Mouse (Mus musculus) midbrain, postnatal 0 days (tissue): ENCODE measurements around the gene Znrd1. TPM values are rescaled to one million over a fixed set of nuclear protein-coding genes. Genes with fewer than 3 reads are reported as not detected.

Source experiments
- ATAC-seq: fragments of 200-750 bp; cut with Nextera tagmentation; 2 replicates; pipeline ENCODE4 v1.8.0; 2017; ENCODE audit warnings: moderate number of reproducible peaks, mild to moderate bottlenecking, moderate TSS enrichment, moderate library complexity; ENCODE audit not compliant: low FRiP score
- DNase-seq: peaks from one replicate; pipeline ENCODE4 v3.0.0-alpha.2; 2015; ENCODE audit warnings: low spot score
- H3K27ac ChIP-seq: fragments of 300-500 bp; sonication (generic); 2 replicates; pipeline ENCODE4 v1.5.1; 2014; ENCODE audit warnings: low read depth, mild to moderate bottlenecking, low read length, mixed read lengths
- H3K27me3 ChIP-seq: fragments of 300-500 bp; sonication (generic); 2 replicates; pipeline ENCODE4 v1.6.1; 2014; ENCODE audit warnings: low read length, control low read depth, mixed read lengths; ENCODE audit not compliant: insufficient read depth
- H3K36me3 ChIP-seq: fragments of 300-500 bp; sonication (generic); 2 replicates; pipeline ENCODE4 v1.6.1; 2014; ENCODE audit warnings: low read length, control low read depth, mixed read lengths; ENCODE audit not compliant: insufficient read depth
- H3K4me1 ChIP-seq: fragments of 300-500 bp; sonication (generic); 2 replicates; pipeline ENCODE4 v1.6.1; 2014; ENCODE audit warnings: mild to moderate bottlenecking, control low read depth, antibody characterized with exemption, low read length, mixed read lengths; ENCODE audit not compliant: insufficient read depth
- H3K4me2 ChIP-seq: fragments of 300-500 bp; sonication (generic); 2 replicates; pipeline ENCODE4 v1.6.1; 2014; ENCODE audit warnings: low read depth, mild to moderate bottlenecking, low read length, mixed read lengths; ENCODE audit not compliant: poor library complexity, severe bottlenecking
- H3K4me3 ChIP-seq: fragments of 300-500 bp; sonication (generic); 2 replicates; pipeline ENCODE4 v1.5.1; 2014; ENCODE audit warnings: low read depth, mild to moderate bottlenecking, low read length, moderate library complexity
- H3K9ac ChIP-seq: fragments of 300-500 bp; sonication (generic); replicated peaks from 2 replicates; pipeline ENCODE4 v1.6.1; 2014; ENCODE audit warnings: mild to moderate bottlenecking, low read length, moderate library complexity, mixed read lengths; ENCODE audit not compliant: poor library complexity, severe bottlenecking
- H3K9me3 ChIP-seq: fragments of 300-500 bp; sonication (generic); 2 replicates; pipeline ENCODE4 v1.6.1; 2016; ENCODE audit warnings: low read length, control low read depth
- CTCF ChIP-seq: IDR thresholded peaks from 2 replicates; pipeline ENCODE4 v1.5.1; 2016; ENCODE audit warnings: antibody characterized with exemption, mild to moderate bottlenecking
- whole genome bisulfite sequencing: fragments of 180-500 bp; shearing (Covaris S2); extraction: QIAGEN DNeasy Blood & Tissue Kit; methylation state at CpG from one replicate; pipeline ENCODE4 v1.1.7; 2014; 5-methylcytosine and 5-hydroxymethylcytosine counted together
- polyA plus RNA-seq: library from polyadenylated mRNA; unstranded; fragments of >200 nt; fragmentation: Nextera tagmentation; extraction: Ambion mirVana; gene quantifications from 2 replicates; pipeline ENCODE4 v1.2.1, GENCODE M21; 2015
- total RNA-seq: library from RNA; depleted of rRNA; stranded (reverse); fragments of >200 nt; gene quantifications from 2 replicates; pipeline ENCODE4 v1.2.3, GENCODE M21; 2014

Gene Znrd1
- total and polyA plus RNA-seq, 2 experiments from 2014 or later, result 31.6 to 43.7 TPM

GRCm38 (mm10) chr17:36973271-36973787 lies 15.0 kb upstream of the Znrd1 start:
- no peaks in the 10 kb centered on the region for H3K36me3 ChIP-seq
- no peaks in the 10 kb centered on the region for H3K9me3 ChIP-seq
- no peak for TF ChIP-seq CTCF
- 65% methylated on average over 8 of the region's 8 CpGs for WGBS
- no peak overlapping the region for H3K4me2 ChIP-seq
- H3K27ac ChIP-seq, result no peak overlapping the region
- no peak overlapping the region for H3K9ac ChIP-seq
- H3K27me3 ChIP-seq, result no peaks in the 10 kb centered on the region
- ATAC-seq (no peak), DNase-seq (no peak)
- H3K4me1 ChIP-seq, result no peaks in the 10 kb centered on the region
- no peak overlapping the region for H3K4me3 ChIP-seq

DNA sequence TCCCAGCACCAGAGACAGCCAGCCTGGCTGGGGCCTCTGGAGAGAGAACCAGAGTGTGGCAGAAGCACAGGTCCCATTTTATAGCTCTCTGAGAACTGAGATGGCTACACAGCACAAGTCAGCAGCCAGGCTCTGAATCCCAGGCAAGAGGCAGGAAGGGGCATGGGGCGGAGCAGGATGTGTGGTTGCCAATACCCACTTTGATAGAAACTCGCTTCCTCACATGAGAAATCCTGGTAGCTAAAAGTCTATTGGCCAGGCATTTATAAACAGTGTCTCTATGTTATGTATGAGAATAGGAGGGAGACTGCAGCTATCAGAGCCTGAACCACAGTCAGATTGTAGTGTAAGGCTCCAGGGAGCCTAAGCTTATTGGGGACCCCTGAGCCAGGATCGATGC lies 14.4 kb upstream of the Znrd1 start:
- no peaks in the 10 kb centered on the region for H3K4me1 ChIP-seq
- no peak overlapping the region for H3K4me3 ChIP-seq
- no peaks in the 10 kb centered on the region for H3K36me3 ChIP-seq
- DNase-seq, result no peak
- no peak for TF ChIP-seq CTCF
- no peak for ATAC-seq
- WGBS, result 94% methylated on average over 3 of the region's 3 CpGs
- no peak overlapping the region for H3K27ac ChIP-seq
- H3K27me3 ChIP-seq, result no peaks in the 10 kb centered on the region
- no peak overlapping the region for H3K9ac ChIP-seq
- H3K9me3 ChIP-seq, result no peaks in the 10 kb centered on the region
- no peak overlapping the region for H3K4me2 ChIP-seq

DNA sequence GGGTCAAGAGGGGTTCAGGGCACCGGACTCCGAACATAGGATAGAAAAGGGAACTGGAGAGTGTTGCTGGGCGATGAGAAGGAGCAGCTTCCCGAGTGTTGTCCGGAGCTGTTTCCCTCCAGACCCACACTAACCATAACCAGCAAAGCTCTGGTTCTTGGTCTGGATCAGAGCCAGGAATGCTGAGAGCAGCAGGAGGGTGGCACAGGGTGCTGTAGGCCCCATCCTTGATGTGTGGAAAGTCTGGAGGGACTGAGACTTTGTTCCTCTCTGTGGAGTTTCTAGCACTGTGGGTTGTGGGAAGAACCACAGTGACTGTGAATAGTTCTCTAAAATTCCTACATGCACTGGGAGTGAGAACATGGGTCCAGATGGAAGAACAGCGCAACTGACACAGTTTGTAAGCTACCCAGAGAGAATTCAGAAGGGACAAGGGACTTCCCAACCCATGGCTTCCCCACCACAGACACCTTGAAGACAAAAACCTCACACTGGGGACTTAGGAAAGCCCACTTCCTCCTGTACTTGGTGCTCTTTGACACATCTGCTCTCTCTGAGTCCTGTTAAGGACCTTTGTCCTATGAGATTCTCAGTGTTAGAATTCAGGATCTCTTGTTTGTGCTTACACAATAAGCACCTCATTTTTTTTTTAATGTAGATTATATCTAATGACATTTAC lies 13.0 kb upstream of the Znrd1 start:
- H3K27ac ChIP-seq, result no peak overlapping the region
- H3K27me3 ChIP-seq, result no peaks in the 10 kb centered on the region
- 90% methylated on average over 6 of the region's 6 CpGs for WGBS
- H3K4me3 ChIP-seq, result no peak overlapping the region
- no peak for TF ChIP-seq CTCF
- ATAC-seq, result no peak
- H3K9me3 ChIP-seq, result no peaks in the 10 kb centered on the region
- H3K4me2 ChIP-seq, result no peak overlapping the region
- DNase-seq, result no peak
- no peaks in the 10 kb centered on the region for H3K36me3 ChIP-seq
- no peak overlapping the region for H3K9ac ChIP-seq
- no peaks in the 10 kb centered on the region for H3K4me1 ChIP-seq

DNA sequence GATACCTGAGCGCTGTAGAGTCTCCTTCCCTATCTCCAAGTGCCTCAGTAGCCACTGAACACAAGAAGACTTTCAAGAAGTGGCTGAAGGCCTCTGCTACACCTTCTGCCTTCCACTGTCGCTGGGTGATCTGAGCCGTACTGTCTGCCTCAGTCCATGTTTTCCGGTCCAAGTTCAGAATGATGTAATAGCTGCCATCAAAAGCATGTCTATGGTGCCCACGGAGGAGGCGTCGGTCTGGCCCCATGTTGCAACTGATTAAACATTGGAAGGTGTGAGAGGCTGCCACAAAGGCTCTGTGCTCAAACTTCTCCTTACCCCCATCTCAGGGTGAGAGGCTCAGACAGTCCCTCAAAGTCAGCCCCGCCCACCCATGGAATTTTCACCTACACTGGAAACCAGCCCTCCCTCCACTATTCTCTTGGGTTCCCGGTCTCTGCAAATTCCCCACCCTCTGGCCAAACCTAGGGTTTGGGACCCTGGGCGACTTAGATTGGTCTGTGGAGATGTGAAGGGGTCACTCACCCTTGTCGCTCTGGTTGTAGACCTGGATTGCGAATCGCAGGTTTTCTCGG lies 12.0 kb upstream of the Znrd1 start:
- no peak overlapping the region for H3K27ac ChIP-seq
- TF ChIP-seq CTCF, result no peak
- H3K9me3 ChIP-seq, result no peaks in the 10 kb centered on the region
- no peak overlapping the region for H3K4me3 ChIP-seq
- H3K9ac ChIP-seq, result no peak overlapping the region
- H3K36me3 ChIP-seq, result no peaks in the 10 kb centered on the region
- DNase-seq (no peak), ATAC-seq (no peak)
- H3K4me2 ChIP-seq, result no peak overlapping the region
- H3K4me1 ChIP-seq, result no peaks in the 10 kb centered on the region
- no peaks in the 10 kb centered on the region for H3K27me3 ChIP-seq
- WGBS, result 84% methylated on average over 14 of the region's 14 CpGs

GRCm38 (mm10) chr17:36966875-36967274 lies 8.5 kb upstream of the Znrd1 start:
- DNase-seq (no peak), ATAC-seq (no peak)
- TF ChIP-seq CTCF, result no peak
- WGBS, result 89% methylated on average over 1 of the region's 1 CpGs
- no peaks in the 10 kb centered on the region for H3K27me3 ChIP-seq
- no peak overlapping the region for H3K9ac ChIP-seq
- H3K36me3 ChIP-seq, result no peaks in the 10 kb centered on the region
- H3K4me2 ChIP-seq, result no peak overlapping the region
- no peaks in the 10 kb centered on the region for H3K9me3 ChIP-seq
- no peak overlapping the region for H3K27ac ChIP-seq
- no peaks in the 10 kb centered on the region for H3K4me1 ChIP-seq
- no peak overlapping the region for H3K4me3 ChIP-seq

GRCm38 (mm10) chr17:36961125-36961524 lies 2.8 kb upstream of the Znrd1 start:
- no peak overlapping the region for H3K4me3 ChIP-seq
- no peaks in the 10 kb centered on the region for H3K9me3 ChIP-seq
- H3K4me1 ChIP-seq, result peaks cover 6% of the 10 kb centered on the region; the same call in 1 of the 2 replicates
- no peak overlapping the region for H3K4me2 ChIP-seq
- no peaks in the 10 kb centered on the region for H3K27me3 ChIP-seq
- 74% methylated on average over 1 of the region's 1 CpGs for WGBS
- ATAC-seq (no peak), DNase-seq (no peak)
- TF ChIP-seq CTCF, result peak; percentile 49
- no peaks in the 10 kb centered on the region for H3K36me3 ChIP-seq
- no peak overlapping the region for H3K27ac ChIP-seq
- no peak overlapping the region for H3K9ac ChIP-seq
